Mouse (Mus musculus) gonadal fat pad, adult 2 months (tissue): ENCODE data around the gene Frmd5. TPM values are rescaled to one million over a fixed set of nuclear protein-coding genes. Genes with fewer than 3 reads are reported as not detected.

ENCODE experiments used
- DNase-seq: peaks from one replicate; pipeline ENCODE4 v3.0.0-alpha.2; 2012; ENCODE audit warnings: low read depth
- polyA plus RNA-seq: library from polyadenylated mRNA; depleted of rRNA; stranded (reverse); fragments of >200 nt; gene quantifications from 2 replicates; pipeline ENCODE4 v1.2.3, GENCODE M21; 2012

Gene Frmd5
- polyA plus RNA-seq, 1 experiment: 2.6 TPM

- DNase-seq: no peak
These were observed 45.5 kb downstream of the Frmd5 start for GRCm38 (mm10) chr2:121761281-121761795.

GRCm38 (mm10) chr2:121760646-121761045 is 46.2 kb downstream of the Frmd5 start:
- no peak for DNase-seq

- no peak for DNase-seq
These were observed 48.6 kb downstream of the Frmd5 start for GRCm38 (mm10) chr2:121758258-121758657.

GRCm38 (mm10) chr2:121756336-121756735 is 50.6 kb downstream of the Frmd5 start:
- DNase-seq: no peak

- no peak for DNase-seq
These were observed 51.8 kb downstream of the Frmd5 start for GRCm38 (mm10) chr2:121755056-121755455.

- DNase-seq: no peak
These were observed 56.8 kb downstream of the Frmd5 start for GRCm38 (mm10) chr2:121750121-121750520.

GRCm38 (mm10) chr2:121741151-121741550 is 65.7 kb downstream of the Frmd5 start:
- no peak for DNase-seq

- no peak for DNase-seq
These were observed 67.5 kb downstream of the Frmd5 start for GRCm38 (mm10) chr2:121739410-121739809.

- DNase-seq: no peak
These were observed 73.5 kb downstream of the Frmd5 start for GRCm38 (mm10) chr2:121733426-121733825.

GRCm38 (mm10) chr2:121730486-121730885 is 76.4 kb downstream of the Frmd5 start:
- DNase-seq: no peak

GRCm38 (mm10) chr2:121728907-121729575 is 77.8 kb downstream of the Frmd5 start:
- DNase-seq: no peak

- no peak for DNase-seq
These were observed 82.0 kb downstream of the Frmd5 start for GRCm38 (mm10) chr2:121724866-121725265.

GRCm38 (mm10) chr2:121723796-121724195 is 83.1 kb downstream of the Frmd5 start:
- no peak for DNase-seq

GRCm38 (mm10) chr2:121719000-121719399 is 87.9 kb downstream of the Frmd5 start:
- no peak for DNase-seq

- no peak for DNase-seq
These were observed 89.8 kb downstream of the Frmd5 start for GRCm38 (mm10) chr2:121717133-121717532.

GRCm38 (mm10) chr2:121713567-121713966 is 93.3 kb downstream of the Frmd5 start:
- DNase-seq: no peak

GRCm38 (mm10) chr2:121711748-121712384 is 95.0 kb downstream of the Frmd5 start:
- DNase-seq: no peak

- DNase-seq: no peak
These were observed 97.8 kb downstream of the Frmd5 start for GRCm38 (mm10) chr2:121709096-121709495.

GRCm38 (mm10) chr2:121707461-121707860 is 99.4 kb downstream of the Frmd5 start:
- DNase-seq: no peak

- no peak for DNase-seq
These were observed 101.1 kb downstream of the Frmd5 start for GRCm38 (mm10) chr2:121705756-121706155.

- DNase-seq: no peak
These were observed 107.6 kb downstream of the Frmd5 start for GRCm38 (mm10) chr2:121699331-121699730.

- no peak for DNase-seq
These were observed 111.5 kb downstream of the Frmd5 start for GRCm38 (mm10) chr2:121695436-121695835.

- DNase-seq: peak; percentile 41
These were observed 118.8 kb downstream of the Frmd5 start for GRCm38 (mm10) chr2:121688107-121688506.
